ENCODE assay signal across 14 mouse cellular contexts in the genomic region with DNA sequence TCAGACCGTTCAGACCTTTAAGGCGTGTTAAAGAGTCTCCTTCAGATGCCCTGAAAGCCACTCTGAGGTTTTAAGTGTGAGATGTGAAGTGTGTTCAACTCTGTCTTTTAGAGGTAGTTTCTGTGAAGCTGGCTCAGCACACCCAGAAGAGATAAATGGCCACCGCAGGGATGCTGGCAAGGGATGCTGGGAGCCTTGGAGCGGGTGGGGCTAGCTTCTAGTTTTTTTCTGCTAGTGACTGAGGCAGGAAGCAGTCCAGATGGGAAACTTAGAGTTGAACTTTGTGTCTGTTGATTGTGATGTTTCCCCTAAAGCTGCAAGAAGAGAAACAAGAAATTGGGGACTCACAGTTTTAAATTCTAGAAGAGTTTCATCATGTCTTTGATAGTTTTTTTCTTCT.
DNase-seq lines count a peak whose midpoint lies in the region; ATAC-seq and TF ChIP-seq lines count a peak whose summit lies in the region.
"Had no signal": no experiment of that assay in that cellular context is flagged by ENCODE, and none has a peak within 500 bp of the region (broad histone marks: within the 10 kb centered on the region; RNA-seq: fewer than 3 reads in every experiment).

No protein-coding gene starts in this region.

- 0 out of 2 replicates have a peak, but pooled peaks cover 4% of the 10 kb centered on the region for H3K27me3 ChIP-seq in forebrain, embryonic 14.5 days (replicated peaks; ENCODE audit: control insufficient read depth, insufficient read depth, low read length)
- H3K27me3 ChIP-seq in forebrain, embryonic 11.5 days (ENCODE audit: control insufficient read depth, insufficient read depth, low read length) = no peaks in the 10 kb centered on the region
- H3K27me3 ChIP-seq in hindbrain, embryonic 16.5 days (replicated peaks; ENCODE audit: control insufficient read depth, insufficient read depth, low read length) = no peaks in the 10 kb centered on the region
- peaks cover 26% of the 10 kb centered on the region for H3K27me3 ChIP-seq in hindbrain, embryonic 10.5 days (ENCODE audit: insufficient read depth, poor library complexity, severe bottlenecking)
- peaks cover 4% of the 10 kb centered on the region; the same call in 1 of the 2 replicates for H3K27me3 ChIP-seq in midbrain, embryonic 11.5 days (ENCODE audit: control insufficient read depth, insufficient read depth, low read length)
- no peaks in the 10 kb centered on the region for H3K27me3 ChIP-seq in midbrain, postnatal 0 days (ENCODE audit: insufficient read depth, low read length)
- no peaks in the 10 kb centered on the region for H3K27me3 ChIP-seq in neural tube, embryonic 15.5 days (replicated peaks)
- H3K27me3 ChIP-seq: embryonic facial prominence, embryonic 12.5 days; liver, embryonic 15.5 days had no signal

- no peak overlapping the region for H3K4me3 ChIP-seq in forebrain, embryonic 14.5 days (ENCODE audit: low read depth, low read length)
- H3K4me3 ChIP-seq in forebrain, embryonic 11.5 days (ENCODE audit: low read depth, low read length) = no peak overlapping the region
- H3K4me3 ChIP-seq in hindbrain, embryonic 16.5 days (ENCODE audit: low read length) = no peak overlapping the region
- no peak overlapping the region for H3K4me3 ChIP-seq in hindbrain, embryonic 10.5 days
- H3K4me3 ChIP-seq in midbrain, embryonic 11.5 days (ENCODE audit: low read depth, low read length) = no peak overlapping the region
- no peak overlapping the region for H3K4me3 ChIP-seq in midbrain, postnatal 0 days (ENCODE audit: low read depth, low read length)
- H3K4me3 ChIP-seq in neural tube, embryonic 15.5 days (replicated peaks) = no peak overlapping the region
- H3K4me3 ChIP-seq: liver, embryonic 15.5 days had no signal

- DNase-seq in forebrain, embryonic 14.5 days (ENCODE audit: low spot score) = peak; percentile 18
- DNase-seq in forebrain, embryonic 11.5 days (ENCODE audit: low spot score) = no peak
- DNase-seq in hindbrain, embryonic 10.5 days (ENCODE audit: low spot score) = no peak
- DNase-seq in midbrain, embryonic 11.5 days (ENCODE audit: low spot score, missing footprints) = peak; percentile 89
- DNase-seq in midbrain, postnatal 0 days (ENCODE audit: low spot score) = no peak
- DNase-seq: cerebellum, adult 8-10 months; kidney, postnatal 25 days had no signal

- H3K9ac ChIP-seq in forebrain, embryonic 14.5 days (ENCODE audit: low read length) = no peak overlapping the region
- no peak overlapping the region for H3K9ac ChIP-seq in forebrain, embryonic 11.5 days (ENCODE audit: low read length)
- H3K9ac ChIP-seq in hindbrain, embryonic 16.5 days (ENCODE audit: low read depth, low read length) = no peak overlapping the region
- H3K9ac ChIP-seq in midbrain, embryonic 11.5 days (ENCODE audit: low read length) = no peak overlapping the region
- H3K9ac ChIP-seq in midbrain, postnatal 0 days (replicated peaks; ENCODE audit: low read length, poor library complexity, severe bottlenecking) = no peak overlapping the region
- H3K9ac ChIP-seq in neural tube, embryonic 15.5 days (replicated peaks) = no peak overlapping the region
- H3K9ac ChIP-seq: embryonic facial prominence, embryonic 12.5 days; liver, embryonic 15.5 days had no signal

- no peaks in the 10 kb centered on the region for H3K9me3 ChIP-seq in forebrain, embryonic 14.5 days (replicated peaks; ENCODE audit: control insufficient read depth, low read length)
- no peaks in the 10 kb centered on the region for H3K9me3 ChIP-seq in forebrain, embryonic 11.5 days (ENCODE audit: control insufficient read depth, low read length)
- no peaks in the 10 kb centered on the region for H3K9me3 ChIP-seq in hindbrain, embryonic 16.5 days (ENCODE audit: control insufficient read depth, low read length)
- no peaks in the 10 kb centered on the region for H3K9me3 ChIP-seq in hindbrain, embryonic 10.5 days
- H3K9me3 ChIP-seq in midbrain, embryonic 11.5 days (ENCODE audit: control insufficient read depth, low read length) = no peaks in the 10 kb centered on the region
- no peaks in the 10 kb centered on the region for H3K9me3 ChIP-seq in midbrain, postnatal 0 days (ENCODE audit: low read length)
- no peaks in the 10 kb centered on the region for H3K9me3 ChIP-seq in neural tube, embryonic 15.5 days (replicated peaks)
- H3K9me3 ChIP-seq: embryonic facial prominence, embryonic 12.5 days; limb, embryonic 10.5 days; liver, embryonic 15.5 days had no signal

- H3K27ac ChIP-seq in forebrain, embryonic 14.5 days (ENCODE audit: low read depth, low read length) = no peak overlapping the region
- no peak overlapping the region for H3K27ac ChIP-seq in forebrain, embryonic 11.5 days (ENCODE audit: low read depth, low read length)
- H3K27ac ChIP-seq in hindbrain, embryonic 16.5 days (ENCODE audit: low read depth, low read length) = no peak overlapping the region
- H3K27ac ChIP-seq in hindbrain, embryonic 10.5 days = no peak overlapping the region
- H3K27ac ChIP-seq in midbrain, embryonic 11.5 days (ENCODE audit: low read depth, low read length) = no peak overlapping the region
- H3K27ac ChIP-seq in midbrain, postnatal 0 days (ENCODE audit: low read depth, low read length) = no peak overlapping the region
- H3K27ac ChIP-seq in neural tube, embryonic 15.5 days (replicated peaks) = no peak overlapping the region
- H3K27ac ChIP-seq: liver, embryonic 15.5 days had no signal

- 29% methylated on average over 4 of the region's 4 CpGs for WGBS in forebrain, embryonic 14.5 days
- 47% methylated on average over 4 of the region's 4 CpGs for WGBS in forebrain, embryonic 11.5 days
- WGBS in hindbrain, embryonic 16.5 days = 29% methylated on average over 4 of the region's 4 CpGs
- 54% methylated on average over 4 of the region's 4 CpGs for WGBS in hindbrain, embryonic 10.5 days
- 37% methylated on average over 4 of the region's 4 CpGs for WGBS in midbrain, embryonic 11.5 days
- 25% methylated on average over 4 of the region's 4 CpGs for WGBS in midbrain, postnatal 0 days
- WGBS in neural tube, embryonic 15.5 days = 50% methylated on average over 4 of the region's 4 CpGs

- no peak for TF ChIP-seq CTCF in midbrain, postnatal 0 days (IDR thresholded peaks at IDR 0.05)

- no peak overlapping the region for H3K4me2 ChIP-seq in forebrain, embryonic 14.5 days (ENCODE audit: low read length)
- H3K4me2 ChIP-seq in forebrain, embryonic 11.5 days (ENCODE audit: low read depth, low read length, severe bottlenecking) = no peak overlapping the region
- H3K4me2 ChIP-seq in hindbrain, embryonic 16.5 days (ENCODE audit: low read length) = peak overlapping the region; percentile 3; the same call in 1 of the 2 replicates
- H3K4me2 ChIP-seq in midbrain, embryonic 11.5 days = no peak overlapping the region
- no peak overlapping the region for H3K4me2 ChIP-seq in midbrain, postnatal 0 days (ENCODE audit: low read depth, low read length, poor library complexity, severe bottlenecking)
- H3K4me2 ChIP-seq in neural tube, embryonic 15.5 days = peak overlapping the region; percentile 0; the same call in 1 of the 2 replicates

- no peaks in the 10 kb centered on the region for H3K36me3 ChIP-seq in forebrain, embryonic 14.5 days (ENCODE audit: control insufficient read depth, insufficient read depth, low read length)
- H3K36me3 ChIP-seq in forebrain, embryonic 11.5 days (ENCODE audit: control insufficient read depth, insufficient read depth, low read length) = no peaks in the 10 kb centered on the region
- no peaks in the 10 kb centered on the region for H3K36me3 ChIP-seq in hindbrain, embryonic 16.5 days (ENCODE audit: control insufficient read depth, insufficient read depth, low read length)
- H3K36me3 ChIP-seq in hindbrain, embryonic 10.5 days = no peaks in the 10 kb centered on the region
- H3K36me3 ChIP-seq in midbrain, embryonic 11.5 days (ENCODE audit: control insufficient read depth, insufficient read depth, low read length) = no peaks in the 10 kb centered on the region
- H3K36me3 ChIP-seq in midbrain, postnatal 0 days (ENCODE audit: insufficient read depth, low read length) = no peaks in the 10 kb centered on the region
- H3K36me3 ChIP-seq in neural tube, embryonic 15.5 days = no peaks in the 10 kb centered on the region
- H3K36me3 ChIP-seq: embryonic facial prominence, embryonic 12.5 days; limb, embryonic 10.5 days; liver, embryonic 15.5 days had no signal

- H3K4me1 ChIP-seq in forebrain, embryonic 14.5 days (ENCODE audit: control insufficient read depth, insufficient read depth, low read length) = peaks cover 15% of the 10 kb centered on the region; the same call in 1 of the 2 replicates
- peaks cover 5% of the 10 kb centered on the region; the same call in 1 of the 2 replicates for H3K4me1 ChIP-seq in forebrain, embryonic 11.5 days (replicated peaks; ENCODE audit: control insufficient read depth, insufficient read depth, low read length)
- H3K4me1 ChIP-seq in hindbrain, embryonic 16.5 days (ENCODE audit: control insufficient read depth, insufficient read depth, low read depth, low read length) = peaks cover 4% of the 10 kb centered on the region
- peaks cover 31% of the 10 kb centered on the region for H3K4me1 ChIP-seq in hindbrain, embryonic 10.5 days (replicated peaks)
- H3K4me1 ChIP-seq in midbrain, embryonic 11.5 days (ENCODE audit: control insufficient read depth, insufficient read depth, low read length) = peaks cover 9% of the 10 kb centered on the region; the same call in 1 of the 2 replicates
- H3K4me1 ChIP-seq in midbrain, postnatal 0 days (ENCODE audit: insufficient read depth, low read length) = 0 out of 2 replicates have a peak, but pooled peaks cover 2% of the 10 kb centered on the region
- peaks cover 7% of the 10 kb centered on the region; the same call in 1 of the 2 replicates for H3K4me1 ChIP-seq in neural tube, embryonic 15.5 days

- no peak for ATAC-seq in forebrain, embryonic 14.5 days
- ATAC-seq in forebrain, embryonic 11.5 days (replicated peaks; ENCODE audit: low FRiP score) = no peak
- no peak for ATAC-seq in hindbrain, embryonic 16.5 days
- no peak for ATAC-seq in midbrain, embryonic 11.5 days (ENCODE audit: low FRiP score)
- ATAC-seq in midbrain, postnatal 0 days (ENCODE audit: low FRiP score) = no peak
- ATAC-seq in neural tube, embryonic 15.5 days (ENCODE audit: low FRiP score) = no peak
- ATAC-seq: activated CD4-positive, CD25-positive, alpha-beta regulatory T cell, adult 4 months; intestine, embryonic 16.5 days had no signal

Comparison
In these comparisons a context has a peak if more than half of its experiments do, and no peak if none do; other contexts are left out.
1. DNase-seq: peak in forebrain, embryonic 14.5 days (single experiment) and midbrain, embryonic 11.5 days (single experiment); none in forebrain, embryonic 11.5 days (single experiment), hindbrain, embryonic 10.5 days (single experiment) and midbrain, postnatal 0 days (single experiment).
2. H3K4me2 ChIP-seq: peak in hindbrain, embryonic 16.5 days (single experiment) and neural tube, embryonic 15.5 days (single experiment); none in forebrain, embryonic 14.5 days (single experiment), forebrain, embryonic 11.5 days (single experiment), midbrain, embryonic 11.5 days (single experiment) and midbrain, postnatal 0 days (single experiment).